Mouse (Mus musculus) hindbrain, embryonic 10.5 days (tissue): ENCODE measurements around the gene Pole4. TPM values are rescaled to one million over a fixed set of nuclear protein-coding genes. Genes with fewer than 3 reads are reported as not detected.

Experiments used
- DNase-seq: peaks from one replicate; pipeline ENCODE4 v3.0.0-alpha.2; 2017; ENCODE audit warnings: low spot score
- H3K27ac ChIP-seq: fragments of 300-500 bp; sonication (generic); 2 replicates; pipeline ENCODE4 v1.5.1; 2016; ENCODE audit warnings: mild to moderate bottlenecking, moderate library complexity
- H3K27me3 ChIP-seq: fragments of 300-500 bp; sonication (generic); 2 replicates; pipeline ENCODE4 v1.6.1; 2016; ENCODE audit warnings: mild to moderate bottlenecking; ENCODE audit not compliant: poor library complexity, insufficient read depth, severe bottlenecking
- H3K36me3 ChIP-seq: fragments of 300-500 bp; sonication (generic); 2 replicates; pipeline ENCODE4 v1.6.1; 2016; ENCODE audit warnings: mild to moderate bottlenecking, moderate library complexity
- H3K4me1 ChIP-seq: fragments of 300-500 bp; sonication (generic); replicated peaks from 2 replicates; pipeline ENCODE4 v1.6.1; 2016; ENCODE audit warnings: mild to moderate bottlenecking
- H3K4me3 ChIP-seq: fragments of 300-500 bp; sonication (generic); 2 replicates; pipeline ENCODE4 v1.5.1; 2016; ENCODE audit warnings: mild to moderate bottlenecking, moderate library complexity
- H3K9me3 ChIP-seq: fragments of 300-500 bp; sonication (generic); 2 replicates; pipeline ENCODE4 v1.6.1; 2016; ENCODE audit warnings: mild to moderate bottlenecking, moderate library complexity
- WGBS: fragments of 180-500 bp; shearing (Covaris S2); methylation state at CpG from one replicate; pipeline ENCODE4 v1.1.7; 2016; 5-methylcytosine and 5-hydroxymethylcytosine counted together
- polyA plus RNA-seq: library from polyadenylated mRNA; unstranded; fragments of >200 nt; fragmentation: Nextera tagmentation; extraction: Ambion mirVana; gene quantifications from 2 replicates; pipeline ENCODE4 v1.2.1, GENCODE M21; 2016

Gene Pole4
- polyA plus RNA-seq, result 87.5 and 93.5 TPM in 2 replicates

DNA sequence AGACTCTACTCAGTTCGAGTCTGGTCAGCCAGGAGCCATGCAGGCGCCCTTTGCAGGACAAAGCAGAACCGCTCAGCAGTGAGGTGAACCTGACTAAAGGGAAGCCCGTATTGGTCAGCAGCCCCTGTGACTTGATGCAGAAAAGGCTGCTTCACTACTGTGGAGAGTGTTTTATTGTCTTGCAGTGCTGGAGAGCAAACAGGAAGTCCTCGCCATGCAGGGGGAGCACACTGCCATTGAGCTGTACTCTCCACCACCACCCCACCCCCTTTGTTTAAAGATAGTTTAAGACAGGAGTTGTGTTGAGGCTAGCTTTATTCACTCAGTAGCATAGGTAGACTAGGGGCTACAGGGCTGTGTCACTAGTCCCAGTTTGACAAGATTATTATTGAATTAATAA is at the start of gene Pole4:
Gene Pole4, minus strand, starts transcription at position 145 of the 400 bp plus-strand sequence.
- no peaks in the 10 kb centered on the region for H3K27me3 ChIP-seq
- H3K9me3 ChIP-seq, result no peaks in the 10 kb centered on the region
- no peak within 1 kb of the TSS for H3K27ac ChIP-seq
- H3K36me3 ChIP-seq, result no peaks in the 10 kb centered on the region
- peaks cover 5% of the 10 kb centered on the region for H3K4me1 ChIP-seq
- no peak within 1 kb of the TSS for H3K4me3 ChIP-seq
- WGBS, result 81% methylated on average over 5 of the region's 5 CpGs
- no peak for DNase-seq

DNA sequence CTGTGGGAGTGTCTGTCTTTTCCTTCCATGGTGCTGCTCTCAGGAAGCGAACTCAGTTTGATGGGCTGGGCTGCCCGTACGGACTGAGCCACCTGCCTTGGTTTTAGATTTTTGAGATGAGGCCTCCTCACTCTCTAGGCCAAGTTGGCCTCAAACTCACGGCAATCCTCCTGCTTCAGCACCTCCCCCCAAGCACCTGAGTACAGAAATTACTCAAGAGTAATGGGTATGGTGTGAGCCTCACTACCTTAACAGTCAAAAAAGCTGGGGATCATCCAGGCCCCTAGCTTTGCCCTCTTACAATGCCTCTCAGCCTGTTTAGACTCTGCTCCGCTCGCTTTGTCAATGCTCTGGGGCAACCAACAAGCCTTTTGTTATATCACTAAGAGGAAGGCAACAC is 49.6 kb upstream of the Pole4 start:
- no peaks in the 10 kb centered on the region for H3K4me1 ChIP-seq
- H3K27ac ChIP-seq, result no peak overlapping the region
- H3K4me3 ChIP-seq, result no peak overlapping the region
- DNase-seq, result no peak
- 93% methylated on average over 6 of the region's 6 CpGs for WGBS
- H3K36me3 ChIP-seq, result peaks cover 83% of the 10 kb centered on the region
- H3K9me3 ChIP-seq, result no peaks in the 10 kb centered on the region
- no peaks in the 10 kb centered on the region for H3K27me3 ChIP-seq

DNA sequence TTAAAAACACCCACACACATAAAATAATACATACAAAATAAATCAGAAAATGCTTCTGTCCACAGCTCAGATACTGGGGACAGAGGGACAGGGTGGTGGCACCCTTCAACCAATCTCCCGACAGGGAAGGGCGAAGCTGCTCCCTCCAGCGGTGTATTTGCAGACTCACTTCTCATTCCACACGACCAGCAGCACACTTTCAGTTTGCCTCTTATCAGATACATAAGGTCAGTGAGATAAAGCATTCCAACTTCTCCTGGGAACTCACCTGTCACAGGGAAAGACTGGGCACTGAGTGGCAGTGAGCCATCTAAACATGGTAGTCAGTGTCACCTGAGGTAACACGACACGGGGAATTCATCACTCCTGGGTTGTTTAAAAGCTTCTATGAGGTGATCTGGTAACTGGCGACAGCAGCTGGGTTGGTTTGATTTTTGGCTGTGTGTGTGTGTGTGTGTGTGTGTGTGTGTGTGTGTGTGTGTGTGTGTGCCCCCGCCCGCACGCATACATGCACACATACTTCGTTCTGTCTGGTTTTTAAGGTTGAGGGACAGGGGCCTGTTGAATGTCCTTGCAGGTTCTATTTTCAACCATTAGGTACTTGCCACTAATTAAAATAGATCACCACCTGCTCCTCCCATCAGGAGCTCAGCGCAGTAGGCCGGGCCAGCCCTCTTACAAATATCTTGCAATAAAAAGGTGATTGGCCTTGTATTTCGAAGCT is 48.6 kb upstream of the Pole4 start:
- H3K27ac ChIP-seq, result no peak overlapping the region
- no peaks in the 10 kb centered on the region for H3K4me1 ChIP-seq
- no peaks in the 10 kb centered on the region for H3K9me3 ChIP-seq
- H3K36me3 ChIP-seq, result peaks cover 83% of the 10 kb centered on the region
- DNase-seq, result no peak
- WGBS, result 90% methylated on average over 14 of the region's 14 CpGs
- H3K4me3 ChIP-seq, result no peak overlapping the region
- H3K27me3 ChIP-seq, result no peaks in the 10 kb centered on the region

DNA sequence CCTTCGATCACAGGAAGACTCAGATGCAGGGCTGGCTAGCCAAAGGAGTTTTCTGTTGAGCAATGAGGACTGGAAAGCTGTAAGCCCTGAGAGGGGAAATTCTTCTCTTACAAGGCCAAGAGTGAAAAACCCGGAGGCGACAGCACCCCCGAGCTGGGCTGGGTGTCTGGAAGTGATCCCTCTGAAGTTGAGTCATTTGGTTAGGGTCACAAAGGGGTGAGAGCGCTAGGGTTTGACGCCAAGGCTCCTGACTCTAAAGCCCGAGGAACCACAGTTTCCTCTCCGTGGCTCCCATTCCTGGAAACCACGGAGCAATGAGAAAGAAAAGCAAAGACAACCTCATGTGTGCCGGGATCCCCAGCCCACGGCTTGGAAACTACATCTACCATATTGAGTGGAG is 47.9 kb upstream of the Pole4 start:
- H3K27ac ChIP-seq, result no peak overlapping the region
- no peak overlapping the region for H3K4me3 ChIP-seq
- H3K36me3 ChIP-seq, result peaks cover 83% of the 10 kb centered on the region
- 88% methylated on average over 11 of the region's 11 CpGs for WGBS
- DNase-seq, result no peak
- H3K4me1 ChIP-seq, result no peaks in the 10 kb centered on the region
- no peaks in the 10 kb centered on the region for H3K9me3 ChIP-seq
- H3K27me3 ChIP-seq, result no peaks in the 10 kb centered on the region

DNA sequence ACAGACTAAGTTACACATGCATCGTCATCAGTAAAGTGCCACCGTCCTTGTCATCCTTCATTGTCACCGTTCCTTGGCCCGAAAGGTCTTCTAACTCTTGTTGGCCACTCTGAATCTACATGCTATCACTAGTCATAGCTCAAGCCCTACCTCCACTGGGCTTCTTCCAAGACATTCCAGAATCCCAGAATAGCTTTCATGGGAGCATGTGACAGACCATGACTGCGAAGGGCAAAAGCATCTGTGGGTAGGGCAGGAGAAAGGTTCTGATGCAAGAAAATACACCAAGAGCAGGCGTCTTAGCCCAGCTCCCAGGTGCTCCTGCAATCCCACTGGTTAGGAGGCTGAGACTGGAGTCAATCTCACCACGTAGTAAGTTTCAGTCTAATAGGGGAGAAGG is 46.6 kb upstream of the Pole4 start:
- H3K9me3 ChIP-seq, result no peaks in the 10 kb centered on the region
- no peak for DNase-seq
- H3K4me1 ChIP-seq, result no peaks in the 10 kb centered on the region
- H3K36me3 ChIP-seq, result peaks cover 82% of the 10 kb centered on the region
- H3K27me3 ChIP-seq, result no peaks in the 10 kb centered on the region
- WGBS, result 96% methylated on average over 7 of the region's 7 CpGs
- H3K4me3 ChIP-seq, result no peak overlapping the region
- no peak overlapping the region for H3K27ac ChIP-seq

DNA sequence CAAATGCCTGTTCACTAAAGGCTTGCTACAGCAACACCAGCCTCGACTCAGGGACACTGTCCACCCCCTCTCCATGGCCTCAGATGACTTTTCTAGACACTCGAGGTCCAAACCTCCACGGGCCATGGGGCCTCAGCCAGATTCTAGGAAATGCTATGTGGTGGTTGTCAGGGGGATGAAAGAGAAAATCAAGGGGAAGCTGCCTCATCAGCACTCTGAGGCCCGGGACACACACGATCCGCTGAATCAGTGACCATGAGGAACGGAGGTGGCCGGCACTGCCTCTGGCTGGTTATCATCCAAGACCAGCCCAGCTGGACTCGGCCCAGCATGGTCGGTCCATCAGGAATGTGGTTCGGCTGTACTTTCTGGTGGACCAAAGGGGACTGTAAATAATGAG is 45.9 kb upstream of the Pole4 start:
- Histone ChIP-seq H3K27ac (no peak overlapping the region), H3K4me3 (no peak overlapping the region), H3K36me3 (peaks cover 82% of the 10 kb centered on the region), H3K9me3 (no peaks in the 10 kb centered on the region), H3K4me1 (no peaks in the 10 kb centered on the region), H3K27me3 (no peaks in the 10 kb centered on the region)
- WGBS, result 91% methylated on average over 11 of the region's 11 CpGs
- DNase-seq, result no peak

DNA sequence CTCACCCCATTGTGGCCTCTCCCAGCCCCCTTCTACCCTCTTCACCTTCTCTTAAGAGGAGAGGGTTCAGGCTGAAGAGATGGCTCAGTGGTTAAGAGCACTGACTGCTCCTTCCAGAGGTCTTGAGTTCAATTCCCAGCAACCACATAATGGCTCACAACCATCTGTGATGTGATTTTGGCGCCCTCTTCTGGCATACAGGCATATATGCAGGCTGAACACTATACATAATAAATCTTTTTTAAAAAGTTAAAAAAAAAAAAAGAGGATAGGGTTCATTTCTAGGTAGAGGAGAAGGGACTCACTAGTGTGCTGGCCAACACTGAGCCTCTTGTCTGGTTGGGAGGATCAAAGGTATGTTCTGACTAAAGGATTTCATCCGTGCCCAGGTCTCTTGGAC is 44.9 kb upstream of the Pole4 start:
- H3K27me3 ChIP-seq, result no peaks in the 10 kb centered on the region
- peaks cover 75% of the 10 kb centered on the region for H3K36me3 ChIP-seq
- no peak overlapping the region for H3K27ac ChIP-seq
- H3K9me3 ChIP-seq, result no peaks in the 10 kb centered on the region
- 55% methylated on average over 2 of the region's 2 CpGs for WGBS
- no peak for DNase-seq
- H3K4me3 ChIP-seq, result no peak overlapping the region
- H3K4me1 ChIP-seq, result no peaks in the 10 kb centered on the region

DNA sequence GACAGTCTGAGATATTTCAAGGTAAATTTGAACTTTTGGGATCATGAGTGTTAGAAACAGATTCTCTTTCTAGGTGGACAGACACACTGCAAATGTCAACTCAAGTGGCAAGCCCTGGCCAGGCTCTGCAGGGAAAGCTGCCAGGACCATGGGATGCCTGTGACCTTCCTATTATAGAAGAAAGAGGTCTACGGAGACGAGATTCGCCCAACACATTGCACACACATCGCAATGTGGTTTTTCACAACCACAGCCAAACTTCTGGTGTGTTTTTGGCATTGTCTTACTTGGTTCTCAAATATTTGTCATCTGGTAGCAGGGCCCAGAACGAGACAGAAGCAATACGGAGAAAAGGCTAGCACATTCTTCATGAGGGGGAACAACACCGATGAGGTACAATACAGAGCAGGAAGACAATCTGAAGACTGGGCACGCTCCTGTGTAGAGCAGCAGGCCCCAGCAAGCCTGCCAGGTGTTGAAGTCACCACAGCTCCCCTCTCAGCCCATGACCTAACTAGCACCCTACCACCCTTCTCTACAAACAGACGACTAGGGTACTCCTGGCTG is 43.0 kb upstream of the Pole4 start:
- no peaks in the 10 kb centered on the region for H3K27me3 ChIP-seq
- H3K9me3 ChIP-seq, result no peaks in the 10 kb centered on the region
- no peak overlapping the region for H3K4me3 ChIP-seq
- no peak for DNase-seq
- no peak overlapping the region for H3K27ac ChIP-seq
- WGBS, result 93% methylated on average over 9 of the region's 9 CpGs
- no peaks in the 10 kb centered on the region for H3K4me1 ChIP-seq
- H3K36me3 ChIP-seq, result peaks cover 83% of the 10 kb centered on the region

DNA sequence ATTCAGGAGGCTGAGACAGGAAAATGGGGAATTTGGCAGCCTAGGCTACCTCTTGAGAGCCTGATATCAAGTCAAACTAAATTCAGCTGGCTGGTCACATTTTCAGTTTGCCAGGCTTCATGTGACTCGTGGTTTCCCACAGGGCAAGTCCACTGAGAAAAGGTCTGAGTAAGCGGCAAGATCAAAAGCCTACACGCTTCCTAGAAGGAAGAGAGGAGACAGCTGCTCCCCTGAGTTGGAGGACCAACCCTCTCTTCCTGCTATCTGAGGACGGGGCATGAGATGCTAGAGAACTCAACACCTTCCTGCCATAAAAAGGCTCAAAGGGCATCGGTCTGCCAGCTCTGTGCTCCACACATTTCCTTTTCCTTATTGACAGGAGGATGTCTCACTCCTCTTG is 41.9 kb upstream of the Pole4 start:
- H3K36me3 ChIP-seq, result peaks cover 90% of the 10 kb centered on the region
- no peaks in the 10 kb centered on the region for H3K27me3 ChIP-seq
- DNase-seq, result no peak
- no peaks in the 10 kb centered on the region for H3K4me1 ChIP-seq
- WGBS, result 77% methylated on average over 5 of the region's 5 CpGs
- H3K27ac ChIP-seq, result no peak overlapping the region
- no peak overlapping the region for H3K4me3 ChIP-seq
- H3K9me3 ChIP-seq, result no peaks in the 10 kb centered on the region

DNA sequence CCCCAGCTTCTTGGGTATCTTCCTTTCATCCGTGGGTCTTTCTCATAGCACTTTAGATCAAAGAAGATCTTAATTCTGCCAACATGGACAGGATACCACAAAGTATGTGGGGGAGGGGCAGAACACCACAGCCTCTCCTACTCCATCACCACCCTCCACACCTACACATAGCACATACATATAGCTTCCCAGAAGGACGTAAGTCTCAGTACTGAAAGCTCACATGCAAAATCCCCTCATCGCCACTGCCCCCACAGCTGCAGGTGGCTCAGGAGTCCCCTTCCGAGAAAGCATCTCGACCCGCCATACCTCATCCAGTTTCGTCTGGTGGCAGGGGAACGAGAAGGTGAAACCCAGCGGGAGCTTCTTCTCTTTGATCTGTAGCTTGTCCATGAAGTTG is 39.4 kb upstream of the Pole4 start:
- Histone ChIP-seq H3K9me3 (no peaks in the 10 kb centered on the region), H3K4me3 (no peak overlapping the region), H3K27ac (no peak overlapping the region), H3K4me1 (no peaks in the 10 kb centered on the region), H3K36me3 (peaks cover 79% of the 10 kb centered on the region), H3K27me3 (no peaks in the 10 kb centered on the region)
- 92% methylated on average over 9 of the region's 9 CpGs for WGBS
- no peak for DNase-seq

DNA sequence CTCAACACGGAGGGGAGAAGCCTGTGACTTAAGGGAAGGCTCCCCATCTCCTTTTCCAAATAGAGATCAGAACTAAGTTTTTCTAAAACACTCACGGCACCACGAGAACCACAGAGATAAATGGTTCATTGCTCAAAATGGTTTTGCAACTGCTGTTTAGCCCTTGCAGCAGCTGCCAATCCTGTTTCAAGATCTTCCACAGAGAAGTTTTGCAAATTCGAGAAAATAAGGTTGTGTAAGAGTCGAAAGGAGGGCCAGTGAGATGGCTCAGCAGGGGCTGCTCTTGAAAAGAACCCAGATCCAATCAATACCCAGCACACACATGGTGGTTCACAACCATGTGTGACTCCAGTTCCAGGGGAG is 36.3 kb upstream of the Pole4 start:
- Histone ChIP-seq H3K4me3 (no peak overlapping the region), H3K36me3 (peaks cover 80% of the 10 kb centered on the region), H3K4me1 (no peaks in the 10 kb centered on the region), H3K27me3 (no peaks in the 10 kb centered on the region), H3K27ac (no peak overlapping the region), H3K9me3 (no peaks in the 10 kb centered on the region)
- WGBS, result 90% methylated on average over 5 of the region's 5 CpGs
- no peak for DNase-seq

DNA sequence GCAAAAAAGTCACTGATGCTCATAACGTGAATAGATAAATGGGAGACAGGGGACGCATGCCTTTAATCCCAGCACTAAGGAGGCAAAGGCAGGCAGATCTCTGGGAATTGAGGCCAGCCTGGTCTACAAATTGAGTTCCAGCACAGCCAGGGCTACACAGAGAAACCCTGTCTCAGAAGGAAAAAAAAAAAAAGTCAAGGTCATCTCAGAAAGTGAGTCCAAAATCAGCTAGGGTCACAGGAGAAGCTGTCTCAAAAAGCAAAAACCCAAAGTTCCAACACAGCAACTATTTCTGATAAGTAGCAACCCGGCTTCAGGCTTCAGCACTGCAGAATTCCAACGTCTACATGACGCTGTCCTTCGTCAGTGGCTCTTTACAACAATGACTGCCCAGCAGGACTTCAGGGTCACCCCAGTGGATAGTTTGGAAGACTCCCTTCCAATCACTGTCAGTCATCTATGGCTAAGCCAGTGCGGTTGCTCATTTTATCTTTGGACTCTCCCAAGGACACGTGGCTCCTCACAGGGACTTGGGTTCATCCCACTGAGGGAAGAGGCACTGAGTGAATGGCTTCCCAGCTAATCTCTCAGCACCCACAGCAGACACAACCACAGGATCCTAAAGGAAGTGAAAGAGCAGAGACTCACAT is 35.8 kb upstream of the Pole4 start:
- no peaks in the 10 kb centered on the region for H3K27me3 ChIP-seq
- peaks cover 80% of the 10 kb centered on the region for H3K36me3 ChIP-seq
- WGBS, result 83% methylated on average over 8 of the region's 8 CpGs
- no peak for DNase-seq
- H3K4me3 ChIP-seq, result no peak overlapping the region
- no peaks in the 10 kb centered on the region for H3K4me1 ChIP-seq
- H3K9me3 ChIP-seq, result no peaks in the 10 kb centered on the region
- no peak overlapping the region for H3K27ac ChIP-seq

DNA sequence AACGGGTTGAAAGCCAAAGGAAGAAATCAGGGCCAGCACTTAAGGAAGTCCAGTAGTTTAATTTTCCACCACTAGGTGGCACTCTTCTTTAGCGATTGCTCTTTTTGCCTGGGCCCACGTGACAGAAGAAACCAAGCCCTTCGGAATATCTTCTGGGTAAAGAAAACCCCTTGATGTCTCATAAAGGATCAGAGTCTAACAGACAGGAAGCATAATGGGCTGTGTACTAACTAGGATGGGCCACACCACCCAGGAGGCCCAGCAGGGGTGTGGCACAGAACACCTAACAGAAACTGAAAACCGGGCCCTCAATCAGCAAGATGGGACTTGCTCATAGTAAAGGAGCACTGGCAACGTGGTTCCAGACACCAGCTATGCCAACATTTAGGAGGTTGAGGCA is 35.1 kb upstream of the Pole4 start:
- no peaks in the 10 kb centered on the region for H3K4me1 ChIP-seq
- H3K36me3 ChIP-seq, result peaks cover 87% of the 10 kb centered on the region
- no peak overlapping the region for H3K27ac ChIP-seq
- H3K4me3 ChIP-seq, result no peak overlapping the region
- 47% methylated on average over 6 of the region's 6 CpGs for WGBS
- peak; percentile 29 for DNase-seq
- H3K9me3 ChIP-seq, result no peaks in the 10 kb centered on the region
- no peaks in the 10 kb centered on the region for H3K27me3 ChIP-seq
